ENCODE assay signal across 8 mouse cellular contexts in genomic region chrX:7658785-7659589, GRCm38 (mm10). TPM values are rescaled to one million over a fixed set of nuclear protein-coding genes. Genes with fewer than 3 reads are reported as not detected.
A peak's percentile ranks its signal among the peaks of the same experiment; 100 is the strongest.
DNase-seq lines count a peak whose midpoint lies in the region; ATAC-seq and TF ChIP-seq lines count a peak whose summit lies in the region.

No protein-coding gene starts in this region.

- intact Hi-C loops in left cerebral cortex, adult 2 months (cut with DNase I): no loop called here

- no peak overlapping the region for H3K4me3 ChIP-seq in midbrain, embryonic 11.5 days (ENCODE audit: low read depth, low read length)
- no peak overlapping the region for H3K4me3 ChIP-seq in midbrain, embryonic 14.5 days (replicated peaks; ENCODE audit: low read depth, low read length)
- H3K4me3 ChIP-seq in heart, embryonic 10.5 days: peak overlapping the region; percentile 68
- H3K4me3 ChIP-seq in kidney, embryonic 14.5 days (ENCODE audit: low read length): peak overlapping the region; percentile 48; the same call in 1 of the 2 replicates
- peak overlapping the region; percentile 40; the same call in 1 of the 2 replicates for H3K4me3 ChIP-seq in stomach, embryonic 14.5 days (ENCODE audit: low read depth, low read length)
- H3K4me3 ChIP-seq in left cerebral cortex, adult 2 months: no peak overlapping the region

- no peak overlapping the region for H3K9ac ChIP-seq in midbrain, embryonic 11.5 days (ENCODE audit: low read length)
- no peak overlapping the region for H3K9ac ChIP-seq in midbrain, embryonic 14.5 days (replicated peaks; ENCODE audit: low read length)
- 0 out of 2 replicates have a peak overlapping the region, but pooled peaks have one; percentile 44 for H3K9ac ChIP-seq in kidney, embryonic 14.5 days (ENCODE audit: low read depth, low read length)
- H3K9ac ChIP-seq in stomach, embryonic 14.5 days (replicated peaks; ENCODE audit: low read depth, low read length): no peak overlapping the region

- no peak for TF ChIP-seq CTCF in left cerebral cortex, adult 2 months (IDR thresholded peaks at IDR 0.05)

- no peaks in the 10 kb centered on the region for H3K36me3 ChIP-seq in midbrain, embryonic 11.5 days (ENCODE audit: control insufficient read depth, insufficient read depth, low read length)
- no peaks in the 10 kb centered on the region for H3K36me3 ChIP-seq in midbrain, embryonic 14.5 days (ENCODE audit: control insufficient read depth, insufficient read depth, low read length)
- no peaks in the 10 kb centered on the region for H3K36me3 ChIP-seq in heart, embryonic 10.5 days
- no peaks in the 10 kb centered on the region for H3K36me3 ChIP-seq in kidney, embryonic 14.5 days (ENCODE audit: control insufficient read depth, insufficient read depth, low read length)
- no peaks in the 10 kb centered on the region for H3K36me3 ChIP-seq in stomach, embryonic 14.5 days (ENCODE audit: control insufficient read depth, insufficient read depth, low read length)

- peak; percentile 22; the same call in 1 of the 2 replicates for ATAC-seq in midbrain, embryonic 11.5 days (ENCODE audit: low FRiP score)
- no peak for ATAC-seq in midbrain, embryonic 14.5 days (ENCODE audit: low FRiP score, low TSS enrichment)
- peak; percentile 60 for ATAC-seq in kidney, embryonic 14.5 days (ENCODE audit: low FRiP score, low TSS enrichment)
- ATAC-seq in stomach, embryonic 14.5 days (ENCODE audit: insufficient number of reproducible peaks, insufficient read depth, low FRiP score, low read depth): peak; percentile 75

- 63% methylated on average over 11 of the region's 11 CpGs for WGBS in midbrain, embryonic 11.5 days
- WGBS in midbrain, embryonic 14.5 days: 62% methylated on average over 11 of the region's 11 CpGs
- WGBS in heart, embryonic 10.5 days: 50% methylated on average over 11 of the region's 11 CpGs
- WGBS in kidney, embryonic 14.5 days: 45% methylated on average over 11 of the region's 11 CpGs
- 50% methylated on average over 11 of the region's 11 CpGs for whole genome bisulfite sequencing in stomach, embryonic 14.5 days

- no peak overlapping the region for H3K27ac ChIP-seq in midbrain, embryonic 11.5 days (ENCODE audit: low read depth, low read length)
- H3K27ac ChIP-seq in midbrain, embryonic 14.5 days (replicated peaks; ENCODE audit: low read depth, low read length): no peak overlapping the region
- H3K27ac ChIP-seq in heart, embryonic 10.5 days: 0 out of 2 replicates have a peak overlapping the region, but pooled peaks have one; percentile 86
- H3K27ac ChIP-seq in kidney, embryonic 14.5 days (ENCODE audit: low read depth, low read length): peak overlapping the region; percentile 74; the same call in 1 of the 2 replicates
- H3K27ac ChIP-seq in stomach, embryonic 14.5 days (ENCODE audit: low read length): peak overlapping the region; percentile 78
- no peak overlapping the region for H3K27ac ChIP-seq in left cerebral cortex, adult 2 months

- H3K4me2 ChIP-seq in midbrain, embryonic 11.5 days: no peak overlapping the region; the same call in 1 of the 2 replicates
- no peak overlapping the region for H3K4me2 ChIP-seq in midbrain, embryonic 14.5 days (ENCODE audit: low read length)
- peak overlapping the region; percentile 52 for H3K4me2 ChIP-seq in kidney, embryonic 14.5 days (replicated peaks; ENCODE audit: low read depth, low read length)
- peak overlapping the region; percentile 45 for H3K4me2 ChIP-seq in stomach, embryonic 14.5 days (replicated peaks; ENCODE audit: low read depth, low read length)

- no peaks in the 10 kb centered on the region for H3K27me3 ChIP-seq in midbrain, embryonic 11.5 days (ENCODE audit: control insufficient read depth, insufficient read depth, low read length)
- no peaks in the 10 kb centered on the region for H3K27me3 ChIP-seq in midbrain, embryonic 14.5 days (ENCODE audit: control insufficient read depth, insufficient read depth, low read length)
- no peaks in the 10 kb centered on the region for H3K27me3 ChIP-seq in heart, embryonic 10.5 days (ENCODE audit: insufficient read depth, poor library complexity, severe bottlenecking)
- H3K27me3 ChIP-seq in kidney, embryonic 14.5 days (ENCODE audit: control insufficient read depth, insufficient read depth, low read length): no peaks in the 10 kb centered on the region
- H3K27me3 ChIP-seq in stomach, embryonic 14.5 days (ENCODE audit: control insufficient read depth, insufficient read depth, low read length): no peaks in the 10 kb centered on the region

- peaks cover 6% of the 10 kb centered on the region; the same call in 1 of the 2 replicates for H3K4me1 ChIP-seq in midbrain, embryonic 11.5 days (ENCODE audit: control insufficient read depth, insufficient read depth, low read length)
- 0 out of 2 replicates have a peak, but pooled peaks cover 4% of the 10 kb centered on the region for H3K4me1 ChIP-seq in midbrain, embryonic 14.5 days (ENCODE audit: control insufficient read depth, insufficient read depth, low read length)
- peaks cover 12% of the 10 kb centered on the region; the same call in 1 of the 2 replicates for H3K4me1 ChIP-seq in heart, embryonic 10.5 days
- peaks cover 2% of the 10 kb centered on the region; the same call in 1 of the 2 replicates for H3K4me1 ChIP-seq in kidney, embryonic 14.5 days (ENCODE audit: control insufficient read depth, insufficient read depth, low read length)
- peaks cover 2% of the 10 kb centered on the region; the same call in 1 of the 2 replicates for H3K4me1 ChIP-seq in stomach, embryonic 14.5 days (ENCODE audit: control insufficient read depth, insufficient read depth, low read length)

- peak; percentile 86 for DNase-seq in midbrain, embryonic 11.5 days (ENCODE audit: low spot score, missing footprints)
- no peak for DNase-seq in midbrain, embryonic 14.5 days
- no peak for DNase-seq in heart, embryonic 10.5 days (ENCODE audit: low spot score)
- no peak for DNase-seq in cerebellum, adult 18-20 months
- no peak for DNase-seq in adrenal gland, adult (ENCODE audit: inconsistent age in 2 of 2, low spot score in 1 of 2)
- no peak for DNase-seq in left cerebral cortex, adult 2 months (ENCODE audit: extremely low spot score in 1 of 2, low spot score in 2 of 2)

- no peaks in the 10 kb centered on the region for H3K9me3 ChIP-seq in midbrain, embryonic 11.5 days (ENCODE audit: control insufficient read depth, low read length)
- H3K9me3 ChIP-seq in midbrain, embryonic 14.5 days (ENCODE audit: control insufficient read depth, low read length): no peaks in the 10 kb centered on the region
- no peaks in the 10 kb centered on the region for H3K9me3 ChIP-seq in heart, embryonic 10.5 days
- H3K9me3 ChIP-seq in kidney, embryonic 14.5 days (ENCODE audit: control insufficient read depth, low read length): no peaks in the 10 kb centered on the region
- no peaks in the 10 kb centered on the region for H3K9me3 ChIP-seq in stomach, embryonic 14.5 days (ENCODE audit: control insufficient read depth, low read depth, low read length)

RNA-seq across cellular contexts. Expression of gene Prickle3, which starts 1.9 kb away (rescaled TPM):
- polyA plus RNA-seq in midbrain, embryonic 11.5 days (2014; fragmentation: Nextera tagmentation; extraction: Ambion mirVana): 1.1 and 2.2 TPM in 2 replicates
- 0.89 and 1.4 TPM in 2 replicates for polyA plus RNA-seq in midbrain, embryonic 14.5 days (2014; fragmentation: Nextera tagmentation; extraction: Ambion mirVana)
- polyA plus RNA-seq in heart, embryonic 10.5 days (2016; fragmentation: Nextera tagmentation; extraction: Ambion mirVana): 6.7 and 8.0 TPM in 2 replicates
- 6.9 and 9.7 TPM in 2 replicates for polyA plus RNA-seq in kidney, embryonic 14.5 days (2014; fragmentation: Nextera tagmentation; extraction: Ambion mirVana)
- 11.1 and 12.0 TPM in 2 replicates for polyA plus RNA-seq in stomach, embryonic 14.5 days (2014; fragmentation: Nextera tagmentation; extraction: Ambion mirVana)
- total RNA-seq in left cerebral cortex, adult 2 months (2021): 1 to 10 TPM; 1.1 to 2.4 TPM

RNA-seq across cellular contexts. Expression of gene Plp2, which starts 12.2 kb away (rescaled TPM):
- polyA plus RNA-seq in midbrain, embryonic 11.5 days (2014; fragmentation: Nextera tagmentation; extraction: Ambion mirVana): 36.3 and 36.9 TPM in 2 replicates
- 11.2 and 22.4 TPM in 2 replicates for polyA plus RNA-seq in midbrain, embryonic 14.5 days (2014; fragmentation: Nextera tagmentation; extraction: Ambion mirVana)
- 147 and 155 TPM in 2 replicates for polyA plus RNA-seq in heart, embryonic 10.5 days (2016; fragmentation: Nextera tagmentation; extraction: Ambion mirVana)
- 188 and 190 TPM in 2 replicates for polyA plus RNA-seq in kidney, embryonic 14.5 days (2014; fragmentation: Nextera tagmentation; extraction: Ambion mirVana)
- 299 and 310 TPM in 2 replicates for polyA plus RNA-seq in stomach, embryonic 14.5 days (2014; fragmentation: Nextera tagmentation; extraction: Ambion mirVana)
- 1 to 10 TPM; 6.5 to 8.8 TPM for total RNA-seq in left cerebral cortex, adult 2 months (2021)

RNA-seq across cellular contexts. Expression of gene Syp, which starts 20.7 kb away (rescaled TPM):
- 10.3 and 10.9 TPM in 2 replicates for polyA plus RNA-seq in midbrain, embryonic 11.5 days (2014; fragmentation: Nextera tagmentation; extraction: Ambion mirVana)
- polyA plus RNA-seq in midbrain, embryonic 14.5 days (2014; fragmentation: Nextera tagmentation; extraction: Ambion mirVana): 81.7 and 125 TPM in 2 replicates
- 0.91 and 1.1 TPM in 2 replicates for polyA plus RNA-seq in heart, embryonic 10.5 days (2016; fragmentation: Nextera tagmentation; extraction: Ambion mirVana)
- 1.4 and 1.5 TPM in 2 replicates for polyA plus RNA-seq in kidney, embryonic 14.5 days (2014; fragmentation: Nextera tagmentation; extraction: Ambion mirVana)
- 5.2 and 7.4 TPM in 2 replicates for polyA plus RNA-seq in stomach, embryonic 14.5 days (2014; fragmentation: Nextera tagmentation; extraction: Ambion mirVana)
- 1,000 to 10,000 TPM; 1,746 to 1,868 TPM for total RNA-seq in left cerebral cortex, adult 2 months (2021)

RNA-seq across cellular contexts. Expression of gene Magix, which starts 22.1 kb away (rescaled TPM):
- not detected in 2 replicates for polyA plus RNA-seq in midbrain, embryonic 11.5 days (2014; fragmentation: Nextera tagmentation; extraction: Ambion mirVana)
- 0.16 TPM in 2 replicates for polyA plus RNA-seq in midbrain, embryonic 14.5 days (2014; fragmentation: Nextera tagmentation; extraction: Ambion mirVana)
- 0.05 and 0.06 TPM in 2 replicates for polyA plus RNA-seq in heart, embryonic 10.5 days (2016; fragmentation: Nextera tagmentation; extraction: Ambion mirVana)
- polyA plus RNA-seq in kidney, embryonic 14.5 days (2014; fragmentation: Nextera tagmentation; extraction: Ambion mirVana): 0.28 and 0.29 TPM in 2 replicates
- 0.71 and 0.80 TPM in 2 replicates for polyA plus RNA-seq in stomach, embryonic 14.5 days (2014; fragmentation: Nextera tagmentation; extraction: Ambion mirVana)
- under 1 TPM; 0.16 to 0.43 TPM for total RNA-seq in left cerebral cortex, adult 2 months (2021)

RNA-seq across cellular contexts. Expression of gene Gpkow, which starts 37.9 kb away (rescaled TPM):
- 42.8 and 44.4 TPM in 2 replicates for polyA plus RNA-seq in midbrain, embryonic 11.5 days (2014; fragmentation: Nextera tagmentation; extraction: Ambion mirVana)
- 39.3 and 53.8 TPM in 2 replicates for polyA plus RNA-seq in midbrain, embryonic 14.5 days (2014; fragmentation: Nextera tagmentation; extraction: Ambion mirVana)
- 38.1 and 38.5 TPM in 2 replicates for polyA plus RNA-seq in heart, embryonic 10.5 days (2016; fragmentation: Nextera tagmentation; extraction: Ambion mirVana)
- 21.3 and 47.4 TPM in 2 replicates for polyA plus RNA-seq in kidney, embryonic 14.5 days (2014; fragmentation: Nextera tagmentation; extraction: Ambion mirVana)
- polyA plus RNA-seq in stomach, embryonic 14.5 days (2014; fragmentation: Nextera tagmentation; extraction: Ambion mirVana): 39.0 and 42.0 TPM in 2 replicates
- 10 to 100 TPM; 32.9 to 34.5 TPM for total RNA-seq in left cerebral cortex, adult 2 months (2021)

Comparison
In these comparisons a context has a peak if more than half of its experiments do, and no peak if none do; other contexts are left out.
1. H3K27ac ChIP-seq: peak in heart, embryonic 10.5 days (single experiment), kidney, embryonic 14.5 days (single experiment) and stomach, embryonic 14.5 days (single experiment); none in midbrain, embryonic 11.5 days (single experiment), midbrain, embryonic 14.5 days (single experiment) and left cerebral cortex, adult 2 months (single experiment).
2. H3K4me2 ChIP-seq: peak in kidney, embryonic 14.5 days (single experiment) and stomach, embryonic 14.5 days (single experiment); none in midbrain, embryonic 11.5 days (single experiment) and midbrain, embryonic 14.5 days (single experiment).
3. H3K4me3 ChIP-seq: peak in heart, embryonic 10.5 days (single experiment), kidney, embryonic 14.5 days (single experiment) and stomach, embryonic 14.5 days (single experiment); none in midbrain, embryonic 11.5 days (single experiment), midbrain, embryonic 14.5 days (single experiment) and left cerebral cortex, adult 2 months (single experiment).